Mouse (Mus musculus): ENCODE measurements around the gene Sycp1. TPM values are rescaled to one million over a fixed set of nuclear protein-coding genes. Genes with fewer than 3 reads are reported as not detected.

Gene Sycp1
- polyA plus RNA-seq, 1 experiment from 2014 or later = not detected

DNA sequence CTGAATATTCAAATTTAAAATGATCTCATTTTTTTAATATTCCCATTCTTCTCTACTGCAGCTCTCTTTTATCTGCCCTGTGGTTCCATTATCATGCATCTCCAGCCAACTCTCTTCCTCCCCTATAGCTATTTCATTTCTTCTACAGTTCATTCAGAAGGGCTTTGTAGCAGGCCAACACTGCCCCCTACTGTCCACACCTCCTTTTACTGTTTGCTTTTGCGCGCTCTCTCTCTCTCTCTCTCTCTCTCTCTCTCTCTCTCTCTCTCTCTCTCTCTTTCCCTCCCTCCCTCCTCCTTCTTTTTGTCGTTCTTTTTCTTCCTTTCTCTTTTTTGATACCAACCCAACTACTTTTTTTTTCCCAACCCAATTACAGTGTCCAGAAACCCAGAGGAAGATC is 132.0 kb downstream of the Sycp1 start:
- 3% methylated on average over 3 of the region's 3 CpGs for WGBS (ENCODE audit: insufficient replicate concordance)
- no peak overlapping the region for H3K9ac ChIP-seq (ENCODE audit: low read depth, low read length)
- no peaks in the 10 kb centered on the region for H3K36me3 ChIP-seq (ENCODE audit: control insufficient read depth, insufficient read depth, low read length)
- ATAC-seq (replicated peaks; ENCODE audit: insufficient number of reproducible peaks, low FRiP score, low TSS enrichment) = no peak
- H3K4me1 ChIP-seq (ENCODE audit: control insufficient read depth, insufficient read depth, low read length) = no peaks in the 10 kb centered on the region
- H3K4me2 ChIP-seq = no peak overlapping the region
- no peak overlapping the region for H3K4me3 ChIP-seq (ENCODE audit: low read depth, low read length)
- no peaks in the 10 kb centered on the region for H3K27me3 ChIP-seq (ENCODE audit: control insufficient read depth, insufficient read depth, low read length)
- H3K9me3 ChIP-seq (replicated peaks; ENCODE audit: control insufficient read depth, low read length) = no peaks in the 10 kb centered on the region; the same call in 1 of the 2 replicates
- H3K27ac ChIP-seq (ENCODE audit: low read depth, low read length) = no peak overlapping the region

DNA sequence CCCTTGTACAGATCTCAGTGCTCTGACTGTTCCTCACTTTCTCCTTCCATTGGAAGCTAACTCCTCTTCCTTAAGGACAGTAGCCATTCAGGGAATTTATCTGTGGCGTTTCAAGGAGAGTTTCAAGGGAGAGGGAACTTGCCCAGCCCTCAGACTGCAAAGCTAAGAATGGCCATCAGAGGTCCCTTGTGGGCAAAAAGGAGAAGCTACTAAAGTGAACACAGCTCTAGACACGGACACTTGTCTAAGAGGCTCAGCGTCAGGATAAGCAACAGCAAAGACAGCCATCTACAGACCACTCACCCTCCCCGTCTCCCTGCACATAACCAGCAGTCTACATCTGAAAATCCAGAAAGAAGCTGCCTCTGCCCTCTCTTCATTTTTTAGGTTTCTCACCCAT is 148.5 kb downstream of the Sycp1 start:
- no peak for ATAC-seq (replicated peaks; ENCODE audit: insufficient number of reproducible peaks, low FRiP score, low TSS enrichment)
- 28% methylated on average over 4 of the region's 4 CpGs for WGBS (ENCODE audit: insufficient replicate concordance)
- no peak overlapping the region for H3K4me3 ChIP-seq (ENCODE audit: low read depth, low read length)
- H3K36me3 ChIP-seq (ENCODE audit: control insufficient read depth, insufficient read depth, low read length) = no peaks in the 10 kb centered on the region
- no peaks in the 10 kb centered on the region for H3K27me3 ChIP-seq (ENCODE audit: control insufficient read depth, insufficient read depth, low read length)
- no peak overlapping the region for H3K4me2 ChIP-seq
- H3K9ac ChIP-seq (ENCODE audit: low read depth, low read length) = no peak overlapping the region
- H3K4me1 ChIP-seq (ENCODE audit: control insufficient read depth, insufficient read depth, low read length) = no peaks in the 10 kb centered on the region
- no peaks in the 10 kb centered on the region for H3K9me3 ChIP-seq (replicated peaks; ENCODE audit: control insufficient read depth, low read length)
- no peak overlapping the region for H3K27ac ChIP-seq (ENCODE audit: low read depth, low read length)

DNA sequence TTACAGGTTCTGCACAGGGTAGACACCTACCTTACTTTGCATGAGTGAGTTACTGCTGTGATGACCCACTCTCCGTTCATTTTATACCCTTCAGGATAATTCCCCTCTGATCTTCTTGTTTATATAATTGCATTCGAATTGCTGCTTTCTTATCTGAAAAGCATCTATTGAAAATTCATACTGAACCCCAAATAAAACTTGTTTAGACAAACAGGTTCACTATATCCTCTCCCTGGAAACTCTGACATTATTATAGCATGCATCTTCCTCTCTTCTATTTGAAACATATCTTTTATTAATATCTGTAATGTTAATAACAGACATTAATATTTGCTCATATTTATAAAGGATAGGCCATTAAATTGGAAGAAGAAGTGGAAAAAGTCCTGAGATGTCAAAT is 153.3 kb downstream of the Sycp1 start, which contains the start of gene Tshb:
Gene Tshb, minus strand, starts transcription at position 101 of the 400 bp plus-strand sequence.
- WGBS (ENCODE audit: insufficient replicate concordance) = 64% methylated on average over 2 of the region's 2 CpGs
- no peaks in the 10 kb centered on the region for H3K36me3 ChIP-seq (ENCODE audit: control insufficient read depth, insufficient read depth, low read length)

DNA sequence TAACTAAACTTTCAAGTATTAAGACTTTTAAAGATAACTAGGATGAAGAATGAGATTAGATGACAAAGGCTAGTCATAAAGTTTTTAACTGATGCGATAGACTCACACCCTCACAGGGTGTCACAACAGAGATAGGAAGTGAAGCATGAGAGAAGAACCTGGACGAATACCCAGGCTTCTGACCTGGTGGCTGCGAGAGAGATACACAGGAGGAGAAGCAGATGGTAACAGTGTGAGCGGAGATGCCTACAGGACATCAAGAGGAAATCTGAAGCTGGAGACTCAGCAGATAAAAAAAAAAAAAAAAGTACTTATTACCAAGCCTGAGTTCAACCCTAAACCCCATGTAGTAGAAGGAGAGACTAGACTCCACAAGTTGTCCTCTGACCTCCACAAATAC is 162.9 kb downstream of the Sycp1 start:
- Histone ChIP-seq H3K9ac (ENCODE audit: low read depth, low read length) (no peak overlapping the region), H3K9me3 (replicated peaks; ENCODE audit: control insufficient read depth, low read length) (no peaks in the 10 kb centered on the region), H3K4me3 (ENCODE audit: low read depth, low read length) (no peak overlapping the region), H3K27ac (ENCODE audit: low read depth, low read length) (no peak overlapping the region), H3K36me3 (ENCODE audit: control insufficient read depth, insufficient read depth, low read length) (no peaks in the 10 kb centered on the region; the same call in 1 of the 2 replicates), H3K4me1 (ENCODE audit: control insufficient read depth, insufficient read depth, low read length) (no peaks in the 10 kb centered on the region), H3K27me3 (ENCODE audit: control insufficient read depth, insufficient read depth, low read length) (no peaks in the 10 kb centered on the region), H3K4me2 (no peak overlapping the region)
- WGBS (ENCODE audit: insufficient replicate concordance) = 70% methylated on average over 4 of the region's 4 CpGs
- ATAC-seq (replicated peaks; ENCODE audit: insufficient number of reproducible peaks, low FRiP score, low TSS enrichment) = no peak

More for the DNA sequence above, 153.3 kb downstream of the Sycp1 start, which contains the start of gene Tshb:
- Histone ChIP-seq H3K9me3 (replicated peaks; ENCODE audit: control insufficient read depth, low read length) (no peaks in the 10 kb centered on the region), H3K4me3 (ENCODE audit: low read depth, low read length) (no peak within 1 kb of the TSS), H3K4me1 (ENCODE audit: control insufficient read depth, insufficient read depth, low read length) (no peaks in the 10 kb centered on the region), H3K27ac (ENCODE audit: low read depth, low read length) (no peak within 1 kb of the TSS), H3K4me2 (no peak within 1 kb of the TSS), H3K27me3 (ENCODE audit: control insufficient read depth, insufficient read depth, low read length) (no peaks in the 10 kb centered on the region), H3K9ac (ENCODE audit: low read depth, low read length) (no peak within 1 kb of the TSS)
- ATAC-seq (replicated peaks; ENCODE audit: insufficient number of reproducible peaks, low FRiP score, low TSS enrichment) = no peak

Other genes with a start within 250 kb of the Sycp1 start
- 34.3 and 40.9 TPM in 2 replicates for gene Tspan2, start 201.6 kb downstream of the Sycp1 start, polyA plus RNA-seq (2014; fragmentation: Nextera tagmentation; extraction: Ambion mirVana)
- gene Tshb, start 153.4 kb downstream of the Sycp1 start, polyA plus RNA-seq (2014; fragmentation: Nextera tagmentation; extraction: Ambion mirVana) = 0.13 and 0.17 TPM in 2 replicates
- 0.32 and 0.64 TPM in 2 replicates for gene Nr1h5, start 28.0 kb upstream of the Sycp1 start, polyA plus RNA-seq (2014; fragmentation: Nextera tagmentation; extraction: Ambion mirVana)
- gene Sike1, start 59.6 kb upstream of the Sycp1 start, polyA plus RNA-seq (2014; fragmentation: Nextera tagmentation; extraction: Ambion mirVana) = 88.0 and 89.4 TPM in 2 replicates
- 335 and 357 TPM in 2 replicates for gene Csde1, start 84.3 kb upstream of the Sycp1 start, polyA plus RNA-seq (2014; fragmentation: Nextera tagmentation; extraction: Ambion mirVana)
- gene Nras, start 122.2 kb upstream of the Sycp1 start, polyA plus RNA-seq (2014; fragmentation: Nextera tagmentation; extraction: Ambion mirVana) = 99.1 and 101 TPM in 2 replicates
- 0.62 TPM in 1 of 2 replicates, not detected in the other for gene Ampd1, start 137.9 kb upstream of the Sycp1 start, polyA plus RNA-seq (2014; fragmentation: Nextera tagmentation; extraction: Ambion mirVana)
- 5.0 TPM in 2 replicates for gene Dennd2c, start 166.5 kb upstream of the Sycp1 start, polyA plus RNA-seq (2014; fragmentation: Nextera tagmentation; extraction: Ambion mirVana)
- 141 and 157 TPM in 2 replicates for gene Bcas2, start 235.6 kb upstream of the Sycp1 start, polyA plus RNA-seq (2014; fragmentation: Nextera tagmentation; extraction: Ambion mirVana)

Measured in heart, embryonic 11.5 days (tissue).